Mouse (Mus musculus): ENCODE measurements around the gene Tmem92. TPM values are rescaled to one million over a fixed set of nuclear protein-coding genes. Genes with fewer than 3 reads are reported as not detected.

Tmem92 gene
- polyA plus RNA-seq, 1 experiment from 2014 or later: not detected

DNA sequence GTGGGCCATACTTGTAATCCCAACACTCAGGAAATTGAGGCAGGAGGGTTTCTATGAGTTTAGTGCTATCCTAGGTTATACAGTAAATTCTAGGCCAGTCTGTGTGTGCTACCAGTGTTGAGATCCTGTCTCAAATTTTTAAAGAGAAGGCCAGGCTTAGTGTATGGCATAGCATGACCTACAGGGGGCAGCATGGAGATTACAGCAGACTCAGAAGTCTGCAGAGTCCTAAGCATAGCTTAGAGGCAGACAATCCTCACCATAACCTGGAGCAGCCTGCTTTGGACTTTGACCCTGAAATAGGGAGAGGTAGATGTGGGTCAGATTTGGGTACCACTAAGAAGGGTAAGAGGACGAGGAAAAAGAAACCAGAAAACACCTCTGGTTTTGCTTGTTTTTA is 8.7 kb downstream of the Tmem92 start:
- H3K9me3 ChIP-seq (replicated peaks; ENCODE audit: control insufficient read depth, low read length): no peaks in the 10 kb centered on the region
- H3K36me3 ChIP-seq (replicated peaks; ENCODE audit: control insufficient read depth, insufficient read depth, low read depth, low read length): no peaks in the 10 kb centered on the region
- no peaks in the 10 kb centered on the region for H3K27me3 ChIP-seq (ENCODE audit: control insufficient read depth, insufficient read depth, low read length)
- WGBS: 73% methylated on average over 1 of the region's 1 CpGs
- no peak overlapping the region for H3K4me3 ChIP-seq (ENCODE audit: low read depth, low read length)
- ATAC-seq (replicated peaks; ENCODE audit: insufficient number of reproducible peaks, low FRiP score, low TSS enrichment, low read depth) (no peak), DNase-seq (ENCODE audit: low spot score) (peak; percentile 20)
- no peak overlapping the region for H3K4me2 ChIP-seq (ENCODE audit: low read depth, low read length)
- no peak overlapping the region for H3K27ac ChIP-seq (replicated peaks; ENCODE audit: low read depth, low read length)
- no peaks in the 10 kb centered on the region for H3K4me1 ChIP-seq (ENCODE audit: control insufficient read depth, insufficient read depth, low read length)
- H3K9ac ChIP-seq (replicated peaks; ENCODE audit: low read length): no peak overlapping the region

DNA sequence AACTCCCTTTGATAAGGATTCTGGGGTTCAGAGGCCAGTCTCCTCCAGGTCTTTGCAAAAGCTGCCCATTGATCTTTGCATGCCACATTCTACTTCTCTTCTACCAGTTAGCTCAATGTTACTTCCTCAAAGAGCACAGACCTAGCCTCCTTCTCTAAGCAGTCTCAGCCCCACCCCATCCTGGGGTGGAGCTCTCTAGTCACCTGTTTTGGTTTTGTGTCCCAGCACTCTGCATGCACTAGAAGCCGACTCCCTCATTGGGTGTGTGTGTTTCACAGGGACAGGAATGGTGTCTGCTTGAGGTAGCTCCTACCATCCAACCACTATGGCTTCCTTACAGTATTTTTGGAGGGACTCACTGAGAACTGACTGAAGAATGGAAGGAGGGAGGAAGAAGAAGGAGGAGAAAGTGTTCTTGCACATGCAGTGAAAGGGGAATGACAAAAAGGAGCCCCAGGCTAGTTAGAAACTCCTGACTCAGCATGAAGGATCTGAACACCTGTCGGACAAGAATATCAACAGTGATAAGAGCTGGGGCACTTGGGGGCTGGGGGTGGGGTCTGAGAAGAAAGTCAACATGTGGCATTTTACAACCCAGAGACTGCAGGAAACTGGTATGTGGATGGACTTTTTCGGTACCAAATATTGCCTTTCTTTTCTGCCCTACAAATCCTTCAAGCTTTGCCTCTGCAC is 10.0 kb downstream of the Tmem92 start:
- H3K4me3 ChIP-seq (ENCODE audit: low read depth, low read length): no peak overlapping the region
- no peaks in the 10 kb centered on the region for H3K9me3 ChIP-seq (replicated peaks; ENCODE audit: control insufficient read depth, low read length)
- H3K27ac ChIP-seq (replicated peaks; ENCODE audit: low read depth, low read length): no peak overlapping the region
- no peak overlapping the region for H3K4me2 ChIP-seq (ENCODE audit: low read depth, low read length)
- no peaks in the 10 kb centered on the region for H3K36me3 ChIP-seq (replicated peaks; ENCODE audit: control insufficient read depth, insufficient read depth, low read depth, low read length)
- H3K4me1 ChIP-seq (ENCODE audit: control insufficient read depth, insufficient read depth, low read length): no peaks in the 10 kb centered on the region
- no peaks in the 10 kb centered on the region for H3K27me3 ChIP-seq (ENCODE audit: control insufficient read depth, insufficient read depth, low read length)
- no peak overlapping the region for H3K9ac ChIP-seq (replicated peaks; ENCODE audit: low read length)
- ATAC-seq (replicated peaks; ENCODE audit: insufficient number of reproducible peaks, low FRiP score, low TSS enrichment, low read depth): no peak
- WGBS: 77% methylated on average over 3 of the region's 3 CpGs
- DNase-seq (ENCODE audit: low spot score): no peak

DNA sequence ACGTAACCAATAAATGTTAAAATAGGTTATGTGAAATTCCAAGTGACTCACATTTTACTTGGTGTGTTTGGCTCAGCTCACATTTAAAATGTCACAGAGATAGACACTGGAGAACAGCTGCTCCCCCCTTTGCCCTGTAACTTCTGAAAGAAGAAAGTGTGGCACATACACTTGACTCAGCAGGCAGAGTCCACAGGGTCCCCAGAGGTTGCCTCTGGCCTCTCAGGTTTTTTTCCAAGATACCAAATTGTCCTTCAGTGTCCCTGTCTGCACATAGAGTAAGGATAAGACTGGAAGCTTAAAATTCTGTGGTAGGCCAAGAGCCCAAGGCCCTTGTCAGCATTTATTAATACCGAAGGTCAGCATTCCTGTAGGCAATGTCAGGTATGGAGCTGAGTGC is 15.3 kb downstream of the Tmem92 start:
- no peak overlapping the region for H3K4me3 ChIP-seq (ENCODE audit: low read depth, low read length)
- ATAC-seq (replicated peaks; ENCODE audit: insufficient number of reproducible peaks, low FRiP score, low TSS enrichment, low read depth) (no peak), DNase-seq (ENCODE audit: low spot score) (no peak)
- H3K4me1 ChIP-seq (ENCODE audit: control insufficient read depth, insufficient read depth, low read length): no peaks in the 10 kb centered on the region
- H3K36me3 ChIP-seq (replicated peaks; ENCODE audit: control insufficient read depth, insufficient read depth, low read depth, low read length): no peaks in the 10 kb centered on the region
- no peak overlapping the region for H3K27ac ChIP-seq (replicated peaks; ENCODE audit: low read depth, low read length)
- WGBS: 89% methylated on average over 2 of the region's 2 CpGs
- no peak overlapping the region for H3K9ac ChIP-seq (replicated peaks; ENCODE audit: low read length)
- no peaks in the 10 kb centered on the region for H3K9me3 ChIP-seq (replicated peaks; ENCODE audit: control insufficient read depth, low read length)
- no peaks in the 10 kb centered on the region for H3K27me3 ChIP-seq (ENCODE audit: control insufficient read depth, insufficient read depth, low read length)
- H3K4me2 ChIP-seq (ENCODE audit: low read depth, low read length): no peak overlapping the region

DNA sequence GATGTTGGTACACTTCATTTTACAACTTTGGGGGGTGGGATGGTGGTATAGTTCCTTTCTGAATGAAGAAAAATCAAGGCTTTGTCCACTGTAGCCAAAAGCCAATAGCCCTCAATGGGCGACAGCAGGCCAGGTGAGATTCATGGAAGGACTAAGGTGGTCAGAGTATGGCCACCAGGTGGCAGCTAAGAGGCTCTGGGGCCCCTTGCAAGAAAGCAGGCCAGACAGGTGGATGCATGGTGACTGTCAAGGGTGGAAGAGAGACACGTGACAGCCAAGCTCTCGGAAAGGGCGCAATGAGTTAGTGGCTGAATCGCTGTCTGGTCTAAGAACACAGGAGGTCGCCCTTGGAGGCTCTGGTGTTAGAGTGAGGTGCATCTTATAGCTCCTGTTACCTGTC is 19.7 kb downstream of the Tmem92 start:
- DNase-seq (ENCODE audit: low spot score) (no peak), ATAC-seq (replicated peaks; ENCODE audit: insufficient number of reproducible peaks, low FRiP score, low TSS enrichment, low read depth) (no peak)
- Histone ChIP-seq H3K27me3 (ENCODE audit: control insufficient read depth, insufficient read depth, low read length) (no peaks in the 10 kb centered on the region), H3K9me3 (replicated peaks; ENCODE audit: control insufficient read depth, low read length) (no peaks in the 10 kb centered on the region), H3K4me1 (ENCODE audit: control insufficient read depth, insufficient read depth, low read length) (no peaks in the 10 kb centered on the region), H3K36me3 (replicated peaks; ENCODE audit: control insufficient read depth, insufficient read depth, low read depth, low read length) (no peaks in the 10 kb centered on the region), H3K27ac (replicated peaks; ENCODE audit: low read depth, low read length) (no peak overlapping the region), H3K9ac (replicated peaks; ENCODE audit: low read length) (no peak overlapping the region), H3K4me2 (ENCODE audit: low read depth, low read length) (no peak overlapping the region), H3K4me3 (ENCODE audit: low read depth, low read length) (no peak overlapping the region)
- 32% methylated on average over 6 of the region's 6 CpGs for WGBS

DNA sequence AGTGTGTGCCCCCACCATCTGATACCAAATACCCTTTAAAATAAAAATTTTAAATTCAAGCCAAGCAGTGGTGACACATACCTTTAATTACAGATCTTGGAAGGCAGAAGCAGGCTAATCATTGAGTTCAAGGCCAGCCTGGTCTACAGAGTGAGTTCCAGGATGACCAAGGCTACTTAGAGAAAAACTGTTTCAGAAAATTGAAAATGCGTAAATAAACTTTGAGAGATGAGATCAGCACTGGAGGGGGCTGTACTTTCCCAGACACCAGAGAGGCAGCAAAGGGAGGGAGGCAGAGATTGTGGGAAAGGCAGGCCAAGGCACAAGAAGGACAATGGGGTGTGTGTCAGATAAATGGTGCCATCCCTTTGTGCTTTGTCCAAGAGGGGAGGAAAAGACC is 20.2 kb downstream of the Tmem92 start:
- no peaks in the 10 kb centered on the region for H3K27me3 ChIP-seq (ENCODE audit: control insufficient read depth, insufficient read depth, low read length)
- ATAC-seq (replicated peaks; ENCODE audit: insufficient number of reproducible peaks, low FRiP score, low TSS enrichment, low read depth) (no peak), DNase-seq (ENCODE audit: low spot score) (no peak)
- 79% methylated on average over 1 of the region's 1 CpGs for WGBS
- no peaks in the 10 kb centered on the region for H3K9me3 ChIP-seq (replicated peaks; ENCODE audit: control insufficient read depth, low read length)
- no peaks in the 10 kb centered on the region for H3K36me3 ChIP-seq (replicated peaks; ENCODE audit: control insufficient read depth, insufficient read depth, low read depth, low read length)
- H3K9ac ChIP-seq (replicated peaks; ENCODE audit: low read length): no peak overlapping the region
- H3K4me2 ChIP-seq (ENCODE audit: low read depth, low read length): no peak overlapping the region
- H3K4me1 ChIP-seq (ENCODE audit: control insufficient read depth, insufficient read depth, low read length): no peaks in the 10 kb centered on the region
- H3K4me3 ChIP-seq (ENCODE audit: low read depth, low read length): no peak overlapping the region
- no peak overlapping the region for H3K27ac ChIP-seq (replicated peaks; ENCODE audit: low read depth, low read length)

DNA sequence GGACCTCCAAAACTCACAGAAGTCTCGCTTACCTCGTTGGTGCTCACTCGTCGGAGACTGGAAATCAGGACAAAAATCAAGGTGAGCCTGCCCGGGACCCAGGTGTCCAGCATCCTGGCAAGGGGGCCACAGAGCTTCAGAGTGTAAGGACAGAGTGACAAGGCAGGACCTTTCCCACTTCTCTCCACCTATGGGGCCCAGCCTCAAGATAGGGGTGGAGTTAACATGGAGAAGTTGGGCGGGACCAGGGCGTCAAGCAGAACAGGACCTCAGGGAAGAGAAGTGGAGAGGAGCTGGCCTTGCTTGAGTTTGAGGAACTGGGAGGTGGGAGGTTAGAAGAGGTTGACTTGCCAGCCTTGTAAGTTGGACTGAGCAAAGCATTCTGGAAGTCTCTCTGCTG is 21.7 kb downstream of the Tmem92 start:
- H3K9ac ChIP-seq (replicated peaks; ENCODE audit: low read length): no peak overlapping the region
- DNase-seq (ENCODE audit: low spot score): no peak
- H3K4me3 ChIP-seq (ENCODE audit: low read depth, low read length): no peak overlapping the region
- no peak overlapping the region for H3K27ac ChIP-seq (replicated peaks; ENCODE audit: low read depth, low read length)
- no peaks in the 10 kb centered on the region for H3K9me3 ChIP-seq (replicated peaks; ENCODE audit: control insufficient read depth, low read length)
- no peaks in the 10 kb centered on the region for H3K36me3 ChIP-seq (replicated peaks; ENCODE audit: control insufficient read depth, insufficient read depth, low read depth, low read length)
- H3K27me3 ChIP-seq (ENCODE audit: control insufficient read depth, insufficient read depth, low read length): no peaks in the 10 kb centered on the region
- no peak overlapping the region for H3K4me2 ChIP-seq (ENCODE audit: low read depth, low read length)
- ATAC-seq (replicated peaks; ENCODE audit: insufficient number of reproducible peaks, low FRiP score, low TSS enrichment, low read depth): no peak
- H3K4me1 ChIP-seq (ENCODE audit: control insufficient read depth, insufficient read depth, low read length): no peaks in the 10 kb centered on the region
- 75% methylated on average over 7 of the region's 7 CpGs for WGBS

DNA sequence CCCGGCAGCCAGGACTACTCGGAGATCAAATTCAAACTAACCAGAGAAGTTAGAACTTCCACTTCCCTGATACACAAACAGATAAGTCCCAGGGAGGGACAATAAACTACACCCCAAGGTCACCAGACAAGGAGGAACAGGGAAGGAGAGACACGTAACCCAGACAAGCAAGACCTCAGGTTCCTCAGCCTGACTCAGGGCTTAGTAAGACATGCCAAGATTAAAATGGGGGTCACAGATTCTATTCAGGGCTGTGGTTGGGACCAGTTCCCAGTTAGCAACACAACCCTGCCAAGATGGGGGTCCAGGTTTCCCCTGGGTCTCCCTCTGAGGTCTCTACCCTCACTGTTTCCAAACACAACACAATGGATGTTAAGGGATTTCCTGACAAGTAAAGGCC is 22.1 kb downstream of the Tmem92 start:
- DNase-seq (ENCODE audit: low spot score) (no peak), ATAC-seq (replicated peaks; ENCODE audit: insufficient number of reproducible peaks, low FRiP score, low TSS enrichment, low read depth) (no peak)
- Histone ChIP-seq H3K9ac (replicated peaks; ENCODE audit: low read length) (no peak overlapping the region), H3K4me1 (ENCODE audit: control insufficient read depth, insufficient read depth, low read length) (no peaks in the 10 kb centered on the region), H3K4me2 (ENCODE audit: low read depth, low read length) (no peak overlapping the region), H3K4me3 (ENCODE audit: low read depth, low read length) (no peak overlapping the region), H3K36me3 (replicated peaks; ENCODE audit: control insufficient read depth, insufficient read depth, low read depth, low read length) (no peaks in the 10 kb centered on the region), H3K27me3 (ENCODE audit: control insufficient read depth, insufficient read depth, low read length) (no peaks in the 10 kb centered on the region), H3K27ac (replicated peaks; ENCODE audit: low read depth, low read length) (no peak overlapping the region), H3K9me3 (replicated peaks; ENCODE audit: control insufficient read depth, low read length) (no peaks in the 10 kb centered on the region)
- WGBS: 81% methylated on average over 3 of the region's 3 CpGs

DNA sequence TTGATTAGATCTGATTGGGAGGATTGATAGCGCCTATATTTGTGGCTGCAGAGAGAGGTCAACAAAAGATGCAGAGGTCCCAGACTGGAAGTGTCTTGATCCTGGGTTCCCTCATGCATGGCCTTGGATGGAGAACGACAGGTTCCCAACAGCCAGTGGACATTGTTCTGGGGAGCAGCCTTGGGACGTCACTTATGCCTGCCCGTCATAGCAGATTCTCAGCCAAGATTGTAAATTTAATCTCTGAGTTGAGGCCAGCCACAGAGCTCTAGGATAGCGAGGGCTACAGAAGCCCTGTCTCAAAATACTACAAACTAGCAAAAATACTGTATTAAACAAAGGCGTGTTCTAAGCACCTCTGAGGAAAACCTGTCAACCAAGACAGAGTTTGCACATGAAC is 22.6 kb downstream of the Tmem92 start:
- no peak for ATAC-seq (replicated peaks; ENCODE audit: insufficient number of reproducible peaks, low FRiP score, low TSS enrichment, low read depth)
- H3K9me3 ChIP-seq (replicated peaks; ENCODE audit: control insufficient read depth, low read length): no peaks in the 10 kb centered on the region
- DNase-seq (ENCODE audit: low spot score): no peak
- H3K27me3 ChIP-seq (ENCODE audit: control insufficient read depth, insufficient read depth, low read length): no peaks in the 10 kb centered on the region
- no peak overlapping the region for H3K4me2 ChIP-seq (ENCODE audit: low read depth, low read length)
- H3K4me3 ChIP-seq (ENCODE audit: low read depth, low read length): no peak overlapping the region
- H3K27ac ChIP-seq (replicated peaks; ENCODE audit: low read depth, low read length): no peak overlapping the region
- H3K36me3 ChIP-seq (replicated peaks; ENCODE audit: control insufficient read depth, insufficient read depth, low read depth, low read length): no peaks in the 10 kb centered on the region
- no peak overlapping the region for H3K9ac ChIP-seq (replicated peaks; ENCODE audit: low read length)
- WGBS: 85% methylated on average over 6 of the region's 6 CpGs
- H3K4me1 ChIP-seq (ENCODE audit: control insufficient read depth, insufficient read depth, low read length): no peaks in the 10 kb centered on the region

Data from embryonic facial prominence, embryonic 11.5 days (tissue).